Mouse (Mus musculus) embryo, embryonic 11.5 days (tissue): ENCODE measurements around the gene Ephb3.

Experiments
- DNase-seq: peaks from one replicate; pipeline ENCODE4 v3.0.0-alpha.2; 2012; ENCODE audit warnings: low read depth, low spot score

The Ephb3 gene

DNA sequence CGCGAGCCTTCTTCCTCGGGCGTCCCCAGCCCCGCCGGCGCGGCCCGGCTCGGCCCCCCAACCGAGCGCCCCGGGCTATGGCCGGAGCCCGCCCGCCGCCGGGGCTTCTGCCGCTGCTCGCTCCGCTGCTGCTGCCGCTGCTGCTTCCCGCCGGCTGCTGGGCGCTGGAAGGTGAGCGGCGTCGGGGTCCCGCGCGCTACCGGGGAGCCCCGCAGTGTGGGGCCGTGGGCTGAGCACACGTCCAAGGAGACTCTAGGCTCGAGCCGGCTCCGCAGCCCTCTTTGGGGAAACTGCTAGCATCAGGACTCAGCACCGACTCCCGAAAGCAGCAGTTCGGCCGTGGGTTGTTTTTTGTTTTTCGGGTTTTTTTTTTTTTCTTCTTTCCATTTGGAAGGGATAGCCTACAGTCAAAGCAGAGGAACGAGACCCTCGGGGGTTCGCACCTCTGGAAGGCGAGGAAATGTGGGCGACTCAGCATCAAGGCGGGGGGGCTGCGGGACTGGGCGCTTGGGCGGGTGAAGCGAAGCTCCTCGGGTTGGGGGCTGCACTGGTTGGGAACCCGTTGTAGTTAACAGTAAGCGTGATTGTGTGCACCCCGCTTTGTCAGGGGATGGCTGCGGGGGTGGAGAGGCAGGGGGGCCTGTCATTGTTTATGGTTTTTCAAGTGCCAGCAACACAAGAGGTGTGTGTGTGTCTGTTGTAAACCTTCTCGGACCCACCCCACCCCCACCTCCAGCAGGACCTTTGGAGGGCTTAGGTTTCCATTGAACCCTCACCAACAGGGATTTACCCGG lies 735 bp downstream of the Ephb3 start:
- DNase-seq: no peak

- DNase-seq: no peak
Measured at GRCm38 (mm10) chr16:21208001-21208565, 3.5 kb downstream of the Ephb3 start.

DNA sequence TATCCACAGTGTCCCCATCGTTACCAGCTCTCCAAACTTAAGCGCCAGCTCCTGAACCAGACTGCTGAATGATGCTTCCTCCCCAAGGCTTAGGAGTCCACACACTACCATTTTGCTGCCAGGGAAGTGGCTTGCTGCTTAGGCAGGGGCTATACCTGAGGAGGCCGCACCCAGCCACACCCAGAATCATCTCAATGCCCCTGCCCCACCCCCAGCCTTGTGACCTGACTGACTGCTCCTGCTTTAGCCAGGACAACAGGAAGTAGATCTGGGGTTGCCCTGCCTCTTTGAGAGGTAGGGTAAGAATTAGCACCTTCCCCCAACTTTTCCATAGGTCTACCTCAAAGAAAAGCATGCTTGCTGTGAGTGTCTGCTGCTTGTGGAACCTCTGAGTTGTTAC lies 4.7 kb downstream of the Ephb3 start:
- no peak for DNase-seq

DNA sequence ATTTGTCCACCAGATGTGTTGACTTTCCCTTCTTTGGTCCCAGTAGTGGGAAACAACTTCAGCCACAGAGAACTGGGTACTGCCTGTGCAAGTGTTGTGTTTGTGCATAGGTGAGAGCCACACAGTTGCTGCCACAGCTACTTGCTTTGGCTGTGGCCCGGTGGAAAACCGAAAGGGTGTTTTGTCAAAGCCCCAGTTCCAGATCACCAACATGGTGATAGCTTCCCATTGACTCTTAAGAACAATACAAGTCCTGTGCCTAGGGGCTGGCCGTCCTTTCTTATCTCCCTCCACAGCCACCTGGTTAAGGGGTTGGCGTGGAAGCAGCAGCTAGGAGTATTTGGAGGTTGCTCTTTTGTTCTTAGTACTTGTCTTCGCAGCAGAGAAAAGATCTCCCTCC lies 5.6 kb downstream of the Ephb3 start:
- no peak for DNase-seq

DNA sequence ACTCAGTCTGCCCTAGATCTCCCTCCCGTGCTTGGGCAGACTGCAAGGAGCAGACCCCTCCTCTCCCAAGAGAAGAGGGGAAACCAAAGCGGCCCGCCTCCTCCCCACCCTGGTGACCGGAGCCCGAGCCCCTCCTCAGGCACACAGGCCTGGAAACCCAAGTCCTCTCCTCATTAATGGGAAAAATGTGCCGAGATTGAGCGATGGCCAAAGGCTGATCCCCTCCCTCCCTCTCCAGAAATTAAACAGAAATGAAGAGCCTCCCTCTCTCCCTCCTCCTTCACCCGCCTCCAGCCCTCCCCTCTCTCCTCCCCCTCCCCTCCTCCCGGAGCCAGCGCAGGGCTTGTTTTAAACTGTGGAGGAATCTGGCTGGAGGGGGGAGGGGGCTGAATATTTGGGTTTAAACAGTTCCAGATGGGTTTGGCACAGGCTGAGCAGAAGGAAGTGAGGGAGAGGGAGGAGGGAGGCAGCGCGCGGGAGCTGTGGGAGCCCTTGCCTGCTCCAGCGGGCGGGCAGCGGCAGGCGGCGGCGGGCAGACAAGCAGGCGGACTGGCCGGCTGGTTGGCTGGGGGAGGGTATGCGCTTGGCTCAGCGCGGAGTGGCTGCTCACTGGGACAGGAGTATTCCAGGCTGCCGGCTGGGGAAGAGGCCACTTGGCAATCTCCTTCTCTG lies 6.2 kb downstream of the Ephb3 start:
- DNase-seq: peak; percentile 92

DNA sequence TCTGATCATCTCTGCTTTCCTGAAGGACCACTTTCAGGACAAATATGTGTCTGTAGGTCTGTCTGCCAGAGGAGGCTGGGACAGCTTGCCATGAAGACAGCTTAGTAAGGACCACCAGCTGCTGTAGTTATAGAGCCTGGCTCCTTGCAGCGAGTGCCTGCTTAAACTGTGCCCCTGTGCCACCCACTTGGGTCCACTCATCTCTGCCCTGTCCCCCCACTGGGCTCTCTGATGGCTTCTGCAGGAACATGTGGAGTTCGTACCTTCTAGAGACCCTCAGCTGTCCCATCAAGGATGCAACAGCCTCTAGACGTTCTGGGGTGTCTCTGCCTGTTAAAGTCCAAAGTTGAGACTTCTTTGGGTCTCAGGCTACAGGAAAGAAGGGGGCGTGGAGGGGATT lies 6.9 kb downstream of the Ephb3 start:
- DNase-seq: no peak

GRCm38 (mm10) chr16:21212369-21212768 lies 7.8 kb downstream of the Ephb3 start:
- DNase-seq: no peak

DNA sequence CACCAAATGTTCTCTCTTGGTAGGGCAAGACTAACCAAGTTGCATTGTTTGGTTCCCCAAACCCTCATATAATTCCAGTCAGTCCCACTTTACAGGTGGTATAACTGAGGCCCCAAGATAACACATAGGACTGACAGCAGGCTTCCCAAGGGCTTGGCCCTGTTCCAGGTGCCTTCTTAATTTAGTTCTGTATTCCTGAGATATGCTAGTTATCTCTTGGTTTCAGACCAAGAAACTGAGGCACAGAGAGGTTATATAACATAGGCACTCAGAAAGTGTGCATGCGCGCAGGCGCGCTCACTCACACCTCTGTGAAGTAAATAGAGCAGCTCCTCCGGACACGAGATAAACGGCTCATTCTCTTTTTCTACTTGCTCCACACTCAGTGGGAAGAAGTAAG lies 9.4 kb downstream of the Ephb3 start:
- no peak for DNase-seq

GRCm38 (mm10) chr16:21214803-21215202 lies 10.2 kb downstream of the Ephb3 start:
- DNase-seq: no peak

DNA sequence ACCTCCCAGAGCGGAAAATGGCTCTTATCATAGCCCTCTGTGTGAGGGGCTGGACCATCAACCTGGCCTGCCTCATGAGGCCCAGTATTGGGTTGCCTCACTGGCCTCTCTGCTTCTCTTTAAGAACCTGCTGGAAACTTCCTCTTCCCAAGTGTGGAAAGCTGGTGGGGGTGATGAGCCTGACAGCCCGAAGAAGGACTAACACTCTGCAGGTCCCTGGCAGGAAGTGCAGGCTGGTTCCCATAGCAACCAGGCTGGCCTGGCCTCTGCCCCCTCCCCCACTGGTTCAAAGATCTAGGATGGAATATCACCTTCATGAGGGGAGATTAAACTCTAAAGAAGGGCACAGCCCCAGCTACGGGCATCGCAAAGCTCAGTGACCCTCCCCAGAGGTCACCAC lies 11.5 kb downstream of the Ephb3 start:
- no peak for DNase-seq

DNA sequence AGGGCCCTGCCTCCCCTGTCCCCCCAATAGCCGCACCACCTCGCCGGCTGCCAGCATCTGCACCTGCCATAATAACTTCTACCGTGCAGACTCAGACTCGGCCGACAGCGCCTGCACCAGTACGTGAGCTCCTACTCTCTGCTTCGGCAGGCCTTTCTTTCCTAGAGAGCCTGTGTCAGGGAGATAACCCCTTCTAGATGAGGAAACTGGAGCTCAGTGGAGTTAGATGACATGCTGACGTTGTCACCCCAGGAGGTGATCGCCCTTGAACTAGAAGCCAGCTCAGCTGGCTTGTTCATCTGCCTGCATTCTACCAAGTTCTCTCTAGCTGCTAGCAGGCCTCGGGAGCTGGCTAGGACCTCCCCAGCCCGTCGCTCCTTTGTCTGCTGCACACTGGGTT lies 12.7 kb downstream of the Ephb3 start:
- DNase-seq: no peak

- no peak for DNase-seq
Measured at GRCm38 (mm10) chr16:21219656-21220055, 15.1 kb downstream of the Ephb3 start.

- DNase-seq: no peak
Measured at GRCm38 (mm10) chr16:21223038-21223437, 18.5 kb downstream of the Ephb3 start.

DNA sequence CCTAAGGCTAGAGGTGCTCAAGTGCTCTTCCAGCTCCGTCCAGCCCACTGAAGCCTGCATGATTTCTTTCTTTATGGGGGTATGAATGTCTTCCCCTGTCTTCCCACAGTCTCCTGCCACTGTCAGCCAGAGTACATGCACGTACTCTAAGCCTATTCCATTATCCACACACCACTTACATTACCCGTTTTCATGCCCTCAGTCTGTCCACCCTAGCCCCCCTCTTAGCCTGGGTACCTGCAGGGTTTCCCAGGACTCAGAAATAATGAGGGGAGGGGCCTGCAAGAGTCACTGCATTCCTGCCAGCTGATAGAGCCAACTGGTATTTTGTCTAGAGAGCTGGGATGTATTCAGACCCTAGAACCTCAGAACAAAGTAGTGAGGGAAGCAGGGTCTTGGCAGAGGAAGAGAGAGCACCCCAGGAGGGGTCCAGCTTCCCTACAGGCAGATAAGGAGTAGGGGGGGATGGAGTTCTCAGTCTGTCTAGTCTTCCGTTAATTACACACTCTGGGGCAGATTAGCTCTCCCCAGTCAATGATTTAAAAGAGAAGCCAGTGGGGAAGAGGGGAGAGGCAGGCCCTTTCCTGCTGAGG lies 20.2 kb downstream of the Ephb3 start:
- DNase-seq: no peak

- DNase-seq: no peak
Measured at GRCm38 (mm10) chr16:21226629-21227028, 22.1 kb downstream of the Ephb3 start.

DNA sequence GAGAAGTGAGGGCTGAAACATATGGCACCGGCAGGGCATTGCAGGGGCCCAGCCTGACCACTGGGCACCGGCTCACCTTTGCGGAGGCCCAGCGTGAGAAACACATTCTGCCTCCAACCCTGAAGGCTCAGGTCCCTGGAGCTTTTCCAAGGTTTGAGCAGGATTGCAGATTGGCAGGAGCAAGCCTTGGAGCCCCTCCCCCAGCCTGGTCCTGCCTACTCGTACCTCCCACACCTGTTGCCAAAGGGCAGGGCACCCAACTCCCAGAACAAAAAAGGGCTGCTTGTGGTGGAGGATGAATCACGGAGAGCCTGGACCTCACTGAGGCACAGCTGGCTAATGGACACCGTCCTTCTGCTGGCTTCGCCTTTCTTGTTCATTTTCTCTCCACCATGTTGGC lies 30.6 kb downstream of the Ephb3 start:
- DNase-seq: no peak

DNA sequence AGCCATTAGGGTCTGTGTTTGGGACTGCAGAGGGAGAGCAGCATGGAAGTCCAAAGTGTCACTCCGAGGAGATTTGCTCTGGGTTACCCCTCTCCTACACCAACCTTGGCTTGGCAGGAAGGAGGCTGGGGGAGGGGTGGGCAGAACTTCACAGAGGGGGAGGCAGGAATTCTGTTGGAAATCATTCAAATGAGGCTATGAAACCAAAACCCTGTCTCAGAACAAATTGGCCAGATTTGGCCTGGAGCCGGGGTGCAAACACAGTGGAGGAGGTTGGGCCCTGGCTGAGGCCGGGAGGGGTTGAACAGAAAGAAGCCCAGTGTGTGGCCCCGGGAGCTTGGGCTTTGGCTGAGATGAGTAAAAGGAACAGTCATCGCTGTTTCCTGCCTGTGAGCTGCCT lies 34.2 kb downstream of the Ephb3 start:
- DNase-seq: no peak

GRCm38 (mm10) chr16:21240547-21240946 lies 36.0 kb downstream of the Ephb3 start:
- DNase-seq: no peak

DNA sequence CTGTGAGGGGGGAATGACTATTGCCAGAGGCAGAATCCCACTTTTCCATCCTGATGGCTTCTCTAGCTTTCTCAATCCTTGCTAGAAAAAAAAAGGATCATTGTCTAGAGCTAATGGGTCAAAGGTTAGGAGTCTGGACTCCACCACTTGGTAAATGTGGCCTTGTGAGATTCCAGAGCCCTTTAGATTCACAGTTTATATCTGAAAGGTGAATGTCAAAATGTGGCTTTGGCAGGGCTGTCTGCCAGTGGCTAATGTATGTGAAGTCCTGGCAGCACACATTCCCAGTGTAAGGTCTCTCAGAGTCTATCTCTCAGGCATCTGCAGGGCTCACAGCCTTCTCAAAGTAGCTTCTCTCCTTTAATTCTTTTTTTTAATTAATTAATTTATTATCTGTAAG lies 36.5 kb downstream of the Ephb3 start:
- DNase-seq: no peak

DNA sequence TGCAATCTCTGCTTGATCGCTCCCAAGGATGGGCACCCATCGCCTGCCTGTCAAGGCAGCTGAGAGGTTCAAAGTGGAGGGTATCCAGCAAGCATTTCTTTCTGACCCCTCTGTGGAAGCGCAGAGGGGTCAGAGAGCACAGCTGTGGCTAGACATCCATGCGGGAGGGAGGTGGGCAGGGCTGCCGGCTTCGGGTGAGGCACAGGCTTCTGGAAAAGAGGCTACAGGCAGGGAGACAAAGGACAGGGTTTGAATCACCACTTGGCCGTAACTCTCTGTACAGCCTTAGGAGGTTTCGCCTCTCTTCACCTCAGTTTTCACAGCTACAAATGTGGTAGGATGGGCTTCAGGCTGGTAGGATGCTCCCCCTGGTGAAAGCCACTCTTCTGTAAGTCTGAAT lies 38.4 kb downstream of the Ephb3 start:
- DNase-seq: no peak

DNA sequence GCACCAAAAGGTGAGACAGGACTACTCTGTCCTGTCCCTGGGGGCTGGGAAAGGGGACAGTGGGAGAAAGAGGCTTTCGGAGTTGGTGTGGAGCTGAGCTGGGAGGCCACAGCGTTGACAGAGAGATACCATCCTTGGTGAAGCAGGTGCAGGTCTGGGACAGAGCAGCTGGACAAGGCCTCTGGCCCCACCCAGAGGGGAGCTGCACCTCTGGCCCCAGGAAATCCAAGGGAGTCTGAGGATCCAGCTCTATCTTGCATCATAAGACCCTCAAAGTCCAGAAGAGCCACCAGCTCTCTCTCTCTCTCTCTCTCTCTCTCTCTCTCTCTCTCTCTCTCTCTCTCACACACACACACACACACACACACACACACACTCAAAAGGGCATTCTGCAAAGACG lies 40.2 kb downstream of the Ephb3 start:
- DNase-seq: no peak

GRCm38 (mm10) chr16:21245387-21245786 lies 40.8 kb downstream of the Ephb3 start:
- no peak for DNase-seq

DNA sequence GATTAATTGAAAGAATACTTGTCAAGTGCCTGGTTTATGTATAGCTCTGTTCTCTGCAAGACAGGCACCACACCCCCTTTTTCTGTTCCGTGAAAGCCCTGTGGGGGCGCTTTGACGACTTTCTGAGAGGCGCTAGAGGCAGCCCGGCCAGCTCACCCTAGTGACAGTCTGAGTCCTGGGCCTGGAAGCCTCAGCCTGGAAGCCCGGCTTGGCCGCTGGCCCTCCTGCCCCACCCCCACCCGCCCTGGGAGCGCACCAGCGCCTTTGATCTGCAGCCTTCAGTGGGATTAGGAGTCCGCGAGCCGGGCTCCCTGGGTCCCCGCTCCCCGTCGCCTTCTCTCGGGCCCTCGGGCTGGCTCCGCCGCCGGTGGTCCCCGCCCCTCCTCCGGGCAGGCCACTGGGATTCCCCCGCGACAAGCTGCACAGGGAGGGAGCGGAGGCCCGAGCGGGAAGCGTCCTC lies 41.4 kb downstream of the Ephb3 start:
- peak; percentile 63 for DNase-seq
